Mouse (Mus musculus): ENCODE results near the gene Napsa.

The Napsa gene

DNA sequence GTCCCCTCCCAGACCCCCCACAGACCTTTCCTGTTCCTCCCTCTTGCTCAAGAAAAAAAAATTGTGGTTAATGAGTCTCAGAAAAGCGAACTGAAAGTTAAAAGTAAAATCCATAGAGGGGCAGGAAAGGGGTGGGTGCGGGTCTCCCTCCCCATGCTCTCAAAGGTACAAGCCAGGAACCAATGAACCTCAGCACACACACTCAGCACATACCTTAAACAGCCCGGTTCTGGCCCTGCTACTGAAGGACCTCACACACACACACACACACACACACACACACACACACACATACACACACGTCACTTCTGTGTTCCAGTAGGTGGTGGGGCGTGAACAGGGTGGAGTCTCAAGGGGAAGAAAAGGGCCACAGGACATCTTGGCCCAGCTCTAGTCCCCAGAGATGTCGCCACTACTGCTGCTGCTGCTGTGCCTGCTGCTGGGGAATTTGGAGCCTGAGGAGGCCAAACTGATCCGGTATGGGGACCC, at the start of gene Napsa:
Gene Napsa, plus strand, starts transcription at position 168 of the 489 bp plus-strand sequence.
- DNase-seq (ENCODE audit: low spot score) = no peak

- no peak for DNase-seq (ENCODE audit: low spot score)
Measured at GRCm38 (mm10) chr7:44523056-44523455, 49.1 kb upstream of the Napsa start.

DNA sequence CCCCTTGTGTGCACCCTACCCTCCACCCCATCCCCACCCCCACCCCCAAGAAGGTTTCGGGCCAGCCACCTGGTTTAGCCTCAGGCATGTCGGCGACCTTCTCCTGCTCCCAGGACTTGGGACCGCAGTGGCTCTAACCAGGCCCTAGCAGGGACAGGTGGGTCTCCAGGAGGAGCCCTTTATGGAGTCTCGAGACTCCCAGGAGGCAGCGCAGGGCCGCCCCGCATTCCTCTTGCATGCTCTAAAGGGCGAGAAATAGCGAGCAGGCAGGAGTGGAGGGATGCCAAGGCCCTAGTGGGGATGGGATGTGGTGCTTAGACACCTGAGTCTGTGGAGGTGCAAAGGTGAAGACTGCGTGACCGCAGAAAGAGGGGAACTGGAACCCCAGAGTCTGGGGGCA, 47.7 kb upstream of the Napsa start, which contains the start of gene Mybpc2:
Gene Mybpc2, minus strand, starts transcription at position 155 of the 400 bp plus-strand sequence.
- no peak for DNase-seq (ENCODE audit: low spot score)

DNA sequence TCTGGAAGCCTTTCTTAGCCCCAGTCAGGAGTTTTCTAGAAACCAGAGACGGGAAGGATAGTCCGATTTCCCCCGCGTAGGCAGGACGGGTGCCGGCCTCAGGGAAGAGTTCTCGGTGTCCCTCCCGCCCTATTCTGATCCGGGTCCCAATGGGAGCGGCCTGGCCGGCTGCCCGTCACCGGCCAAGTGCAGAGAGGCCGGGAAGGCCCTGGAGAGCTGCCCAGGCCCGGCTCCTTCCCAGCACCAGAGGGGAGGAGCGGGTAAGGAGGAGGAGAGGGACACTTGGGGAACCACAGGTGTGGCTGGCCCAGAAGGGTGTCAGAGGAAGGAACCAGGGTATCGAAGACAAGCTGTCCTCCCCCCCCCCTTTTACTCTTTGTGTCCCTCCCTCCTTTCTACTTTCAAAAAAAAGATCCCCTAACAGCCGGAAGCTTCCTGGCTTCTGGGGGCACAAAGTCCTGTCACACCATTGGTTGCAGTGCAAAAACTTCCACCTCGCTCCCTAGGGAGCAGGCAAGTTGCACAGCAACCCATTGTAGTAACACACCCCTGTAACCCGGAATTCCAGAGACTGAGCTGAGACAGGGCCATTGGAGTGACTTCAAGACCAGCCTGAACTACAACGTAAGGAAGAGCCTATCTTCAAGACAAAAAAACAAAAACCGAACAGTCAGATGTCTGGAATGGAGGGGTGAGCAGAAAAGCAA, 46.9 kb upstream of the Napsa start:
- DNase-seq (ENCODE audit: low spot score) = no peak

DNA sequence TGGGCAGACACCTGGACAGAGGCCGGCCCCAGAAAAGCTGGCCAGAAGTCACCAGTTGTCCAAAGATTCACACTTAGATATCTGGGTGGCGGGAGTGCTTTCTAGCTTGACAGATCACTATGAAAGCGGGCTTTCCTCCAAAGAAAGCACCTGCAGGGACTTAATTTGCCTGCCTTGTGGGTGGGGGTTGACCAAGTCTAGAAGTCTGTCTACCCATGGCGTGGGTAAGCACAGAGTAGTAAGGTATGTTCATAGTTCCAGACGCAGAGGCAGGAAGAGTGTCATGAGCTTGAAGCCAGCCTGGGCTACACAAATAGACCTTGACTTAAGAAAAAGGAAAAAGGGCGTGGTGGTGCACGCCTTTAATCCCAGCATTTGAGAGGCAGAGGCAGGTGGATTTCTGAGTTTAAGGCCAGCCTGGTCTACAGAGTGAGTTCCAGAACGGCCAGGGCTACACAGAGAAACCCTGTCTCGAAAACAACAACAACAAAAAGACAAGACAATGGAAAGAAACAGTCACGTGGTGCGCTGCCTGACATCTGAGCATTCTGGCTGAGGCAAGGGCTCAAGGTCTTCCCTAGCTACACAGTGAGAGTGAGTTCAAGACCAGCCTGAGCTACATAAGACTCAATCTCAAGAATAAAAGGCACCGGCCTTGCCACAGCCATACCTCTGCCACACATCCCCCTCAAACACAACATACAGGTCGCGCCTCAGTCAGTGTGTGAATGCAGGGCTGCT, 45.6 kb upstream of the Napsa start:
- no peak for DNase-seq (ENCODE audit: low spot score)

GRCm38 (mm10) chr7:44527483-44528398, 44.4 kb upstream of the Napsa start:
- peak; percentile 71 for DNase-seq (ENCODE audit: low spot score)

DNA sequence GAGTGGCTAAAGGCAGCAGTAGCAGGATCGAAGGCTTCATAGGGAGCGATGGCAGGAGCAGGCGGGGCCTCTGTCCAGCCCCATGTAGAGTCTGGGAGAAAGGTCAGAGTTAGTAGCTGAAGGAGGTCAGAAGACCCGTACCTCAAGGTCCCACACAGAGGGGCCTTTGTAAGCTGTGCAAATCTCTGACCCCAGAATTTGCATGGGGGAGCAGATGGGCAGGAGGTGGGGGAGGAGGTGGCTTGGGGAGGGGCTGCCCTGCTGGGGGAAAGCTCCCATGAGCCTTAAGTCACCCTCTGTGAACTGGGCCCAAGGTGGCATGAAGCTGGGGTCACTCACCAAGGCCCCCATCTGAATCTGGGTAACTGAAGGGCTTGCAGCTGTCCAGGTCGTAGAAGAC, 42.7 kb upstream of the Napsa start:
- DNase-seq (ENCODE audit: low spot score) = no peak

GRCm38 (mm10) chr7:44530507-44530906, 41.7 kb upstream of the Napsa start:
- DNase-seq (ENCODE audit: low spot score) = no peak

- no peak for DNase-seq (ENCODE audit: low spot score)
Measured at GRCm38 (mm10) chr7:44531207-44531606, 41.0 kb upstream of the Napsa start.

- no peak for DNase-seq (ENCODE audit: low spot score)
Measured at GRCm38 (mm10) chr7:44531946-44532732, 40.0 kb upstream of the Napsa start, which contains the start of gene Spib. TSS of gene Spib (minus strand) at chr7:44532071.

GRCm38 (mm10) chr7:44532918-44533745, 39.0 kb upstream of the Napsa start:
- no peak for DNase-seq (ENCODE audit: low spot score)

DNA sequence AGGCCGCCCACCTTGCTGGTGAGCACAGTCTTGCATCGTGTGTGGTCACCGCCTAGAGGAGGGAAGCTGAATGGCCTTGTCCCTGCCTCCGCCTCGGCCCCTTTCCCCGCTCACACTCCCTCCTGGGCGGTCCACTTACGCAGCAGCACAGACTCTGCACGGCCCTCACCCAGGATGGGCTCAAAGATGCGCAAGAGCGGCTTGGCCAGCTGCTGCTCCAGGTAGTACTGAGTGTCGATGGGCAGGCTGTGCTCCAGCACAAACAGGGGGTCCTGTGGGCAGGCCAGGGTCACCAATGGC, 38.5 kb upstream of the Napsa start:
- no peak for DNase-seq (ENCODE audit: low spot score)

GRCm38 (mm10) chr7:44534242-44534641, 37.9 kb upstream of the Napsa start:
- DNase-seq (ENCODE audit: low spot score) = no peak

- DNase-seq (ENCODE audit: low spot score) = no peak
Measured at GRCm38 (mm10) chr7:44534656-44535441, 37.3 kb upstream of the Napsa start.

GRCm38 (mm10) chr7:44535657-44536589, 36.3 kb upstream of the Napsa start:
- DNase-seq (ENCODE audit: low spot score) = no peak

DNA sequence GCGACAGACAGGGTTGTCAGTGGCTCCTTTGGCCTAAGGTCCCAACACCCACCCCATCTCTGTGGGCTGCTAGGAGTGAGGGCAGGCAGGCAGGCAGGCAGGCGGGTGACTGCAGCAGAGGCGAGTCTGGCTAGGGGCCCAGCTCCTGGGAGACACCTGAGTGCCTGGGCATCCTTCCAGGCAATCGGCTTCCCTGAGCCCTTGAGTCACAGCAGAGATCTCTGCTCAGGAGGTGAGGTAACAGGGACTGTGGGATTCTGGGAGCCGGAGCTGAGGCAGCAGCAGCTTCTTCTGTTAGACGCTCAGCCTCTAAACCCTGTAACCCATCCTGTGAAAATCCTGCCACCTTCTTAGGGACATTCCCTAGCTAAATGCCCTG, 35.6 kb upstream of the Napsa start:
- no peak for DNase-seq (ENCODE audit: low spot score)

DNA sequence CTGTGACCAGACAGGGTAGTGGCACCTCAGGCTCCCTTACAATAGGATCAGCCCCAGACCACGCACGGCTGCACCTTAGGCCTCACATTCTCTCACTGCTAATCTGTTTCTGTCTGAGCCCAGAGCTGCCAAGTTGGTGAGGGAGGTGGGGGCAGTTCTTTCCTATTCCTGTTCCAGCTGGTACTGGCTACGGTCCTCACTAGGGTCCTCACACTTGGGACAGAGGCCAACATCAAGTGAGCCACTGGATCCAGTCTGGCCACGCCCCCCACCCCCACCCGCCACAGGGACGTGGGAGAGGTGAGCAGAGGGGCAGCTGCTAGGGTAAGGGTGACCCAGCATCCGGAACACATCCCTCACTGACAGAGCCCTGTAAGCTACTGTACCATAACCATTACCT, 35.2 kb upstream of the Napsa start:
- DNase-seq (ENCODE audit: low spot score) = no peak

GRCm38 (mm10) chr7:44537496-44537895, 34.7 kb upstream of the Napsa start:
- DNase-seq (ENCODE audit: low spot score) = no peak
